Mouse (Mus musculus) lung, adult 2 months (tissue): ENCODE measurements at regions not wholly inside any gene's neighbourhood (a gene's known extent, or its start where the extent isn't known, plus 50 kb on each side); places are given as distances from the start of the nearest gene placed in this dataset.

Experiments
- CTCF ChIP-seq: fragments of 200-500 bp; IDR thresholded peaks from 2 replicates; pipeline ENCODE4 v1.5.1; 2011; ENCODE audit warnings: mild to moderate bottlenecking, low read length, control low read depth; ENCODE audit not compliant: insufficient read depth
- POLR2A ChIP-seq: fragments of 200-500 bp; IDR thresholded peaks from 2 replicates; pipeline ENCODE4 v1.6.1; 2011; ENCODE audit warnings: low read depth, mild to moderate bottlenecking, control low read depth, low read length, borderline replicate concordance; ENCODE audit errors: extremely low read depth

- TF ChIP-seq POLR2A = no peak
- TF ChIP-seq CTCF = no peak
These were observed 399.7 kb downstream of the Ptpru start for GRCm38 (mm10) chr4:131438403-131438802.
